Mouse (Mus musculus) hindbrain, embryonic 13.5 days (tissue): ENCODE results near the gene Ctdsp2. TPM values are rescaled to one million over a fixed set of nuclear protein-coding genes. Genes with fewer than 3 reads are reported as not detected.

Experiments
- ATAC-seq: fragments of 200-750 bp; cut with Nextera tagmentation; 2 replicates; pipeline ENCODE4 v1.8.0; 2017; ENCODE audit warnings: moderate TSS enrichment; ENCODE audit not compliant: low FRiP score
- H3K27ac ChIP-seq: fragments of 300-500 bp; sonication (generic); 2 replicates; pipeline ENCODE4 v1.5.1; 2015; ENCODE audit warnings: inconsistent platforms, mild to moderate bottlenecking, moderate library complexity
- H3K27me3 ChIP-seq: fragments of 300-500 bp; sonication (generic); 2 replicates; pipeline ENCODE4 v1.6.1; 2015; ENCODE audit warnings: mild to moderate bottlenecking, inconsistent platforms
- H3K36me3 ChIP-seq: fragments of 300-500 bp; sonication (generic); 2 replicates; pipeline ENCODE4 v1.6.1; 2015; ENCODE audit warnings: mild to moderate bottlenecking, inconsistent platforms
- H3K4me1 ChIP-seq: fragments of 300-500 bp; sonication (generic); replicated peaks from 2 replicates; pipeline ENCODE4 v1.6.1; 2015; ENCODE audit warnings: inconsistent platforms
- H3K4me2 ChIP-seq: fragments of 300-500 bp; sonication (generic); 2 replicates; pipeline ENCODE4 v1.6.1; 2015; ENCODE audit warnings: inconsistent platforms, mild to moderate bottlenecking, moderate library complexity
- H3K4me3 ChIP-seq: fragments of 300-500 bp; sonication (generic); 2 replicates; pipeline ENCODE4 v1.5.1; 2015; ENCODE audit warnings: mild to moderate bottlenecking, inconsistent platforms
- H3K9ac ChIP-seq: fragments of 300-500 bp; sonication (generic); 2 replicates; pipeline ENCODE4 v1.6.1; 2015; ENCODE audit warnings: mild to moderate bottlenecking, inconsistent platforms
- H3K9me3 ChIP-seq: fragments of 300-500 bp; sonication (generic); 2 replicates; pipeline ENCODE4 v1.6.1; 2016; ENCODE audit warnings: inconsistent platforms
- WGBS: fragments of 180-500 bp; shearing (Covaris S2); methylation state at CpG from one replicate; pipeline ENCODE4 v1.1.7; 2015; 5-methylcytosine and 5-hydroxymethylcytosine counted together
- polyA plus RNA-seq: library from polyadenylated mRNA; unstranded; fragments of >200 nt; fragmentation: Nextera tagmentation; extraction: Ambion mirVana; gene quantifications from 2 replicates; pipeline ENCODE4 v1.2.1, GENCODE M21; 2015

The Ctdsp2 gene
- polyA plus RNA-seq, 1 experiment from 2014 or later: 18.9 TPM

- no peaks in the 10 kb centered on the region for H3K9me3 ChIP-seq
- no peak overlapping the region for H3K9ac ChIP-seq
- no peaks in the 10 kb centered on the region for H3K4me1 ChIP-seq
- WGBS: 91% methylated on average over 9 of the region's 9 CpGs
- H3K36me3 ChIP-seq: peaks cover 32% of the 10 kb centered on the region
- H3K27me3 ChIP-seq: no peaks in the 10 kb centered on the region
- no peak overlapping the region for H3K27ac ChIP-seq
- no peak overlapping the region for H3K4me3 ChIP-seq
- ATAC-seq: no peak
- no peak overlapping the region for H3K4me2 ChIP-seq
Measured at GRCm38 (mm10) chr10:127001297-127001696, 22.8 kb downstream of the Ctdsp2 start.

DNA sequence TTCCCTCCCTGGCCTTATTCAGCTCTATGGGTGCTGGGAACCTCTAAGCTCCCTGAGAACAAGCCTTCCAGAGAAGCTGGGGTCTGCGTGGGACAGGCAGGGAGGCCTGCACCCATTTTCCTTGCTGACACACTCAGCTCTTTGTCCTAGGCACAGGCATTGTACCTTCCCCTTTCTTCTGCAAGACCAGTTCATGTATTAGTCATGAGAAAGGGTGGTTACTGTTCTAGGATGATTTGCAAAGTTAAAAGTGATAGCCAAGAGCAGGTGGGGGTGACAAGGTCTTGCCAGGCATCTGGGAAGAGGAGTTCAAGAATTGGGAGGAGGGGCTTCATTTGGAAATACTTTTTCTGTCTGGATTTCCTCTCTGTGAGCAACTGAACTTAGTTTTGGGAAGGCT lies 23.5 kb downstream of the Ctdsp2 start:
- H3K9ac ChIP-seq: no peak overlapping the region
- no peaks in the 10 kb centered on the region for H3K27me3 ChIP-seq
- H3K4me3 ChIP-seq: no peak overlapping the region
- H3K36me3 ChIP-seq: peaks cover 31% of the 10 kb centered on the region
- H3K9me3 ChIP-seq: no peaks in the 10 kb centered on the region
- H3K4me1 ChIP-seq: no peaks in the 10 kb centered on the region
- no peak overlapping the region for H3K4me2 ChIP-seq
- no peak for ATAC-seq
- WGBS: 67% methylated on average over 1 of the region's 1 CpGs
- no peak overlapping the region for H3K27ac ChIP-seq

DNA sequence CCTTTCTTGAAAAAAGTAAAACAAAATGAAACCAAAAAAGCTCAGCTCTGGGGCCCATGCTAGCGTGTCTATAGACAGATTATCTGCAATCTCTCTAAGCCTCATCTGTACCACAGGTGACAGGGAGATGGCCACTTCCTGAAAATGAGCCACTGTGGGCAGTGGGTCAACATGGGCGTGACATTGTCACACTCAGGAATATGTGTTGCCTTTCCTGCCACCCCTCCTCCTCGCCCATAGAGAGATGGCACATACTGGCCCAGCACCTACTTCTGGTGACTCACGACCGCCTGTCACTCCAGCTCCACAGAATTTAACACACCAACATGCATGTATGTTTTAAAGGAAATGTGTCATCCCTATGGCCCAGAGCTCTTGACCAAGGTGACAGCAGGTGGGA lies 24.2 kb downstream of the Ctdsp2 start:
- H3K4me3 ChIP-seq: no peak overlapping the region
- no peak overlapping the region for H3K9ac ChIP-seq
- H3K4me1 ChIP-seq: no peaks in the 10 kb centered on the region
- 95% methylated on average over 5 of the region's 5 CpGs for WGBS
- H3K27me3 ChIP-seq: no peaks in the 10 kb centered on the region
- no peak overlapping the region for H3K4me2 ChIP-seq
- no peaks in the 10 kb centered on the region for H3K9me3 ChIP-seq
- H3K27ac ChIP-seq: no peak overlapping the region
- peaks cover 24% of the 10 kb centered on the region for H3K36me3 ChIP-seq
- no peak for ATAC-seq

- Histone ChIP-seq H3K27me3 (no peaks in the 10 kb centered on the region), H3K36me3 (peaks cover 19% of the 10 kb centered on the region), H3K9ac (no peak overlapping the region), H3K27ac (no peak overlapping the region), H3K9me3 (no peaks in the 10 kb centered on the region), H3K4me2 (no peak overlapping the region), H3K4me3 (no peak overlapping the region), H3K4me1 (no peaks in the 10 kb centered on the region)
- WGBS: 89% methylated on average over 8 of the region's 8 CpGs
- no peak for ATAC-seq
Measured at GRCm38 (mm10) chr10:127003334-127003733, 24.8 kb downstream of the Ctdsp2 start.

GRCm38 (mm10) chr10:127003806-127004205 lies 25.3 kb downstream of the Ctdsp2 start:
- Histone ChIP-seq H3K4me3 (no peak overlapping the region), H3K9me3 (no peaks in the 10 kb centered on the region), H3K9ac (no peak overlapping the region), H3K4me2 (no peak overlapping the region), H3K4me1 (no peaks in the 10 kb centered on the region), H3K36me3 (peaks cover 14% of the 10 kb centered on the region), H3K27ac (no peak overlapping the region), H3K27me3 (no peaks in the 10 kb centered on the region)
- 78% methylated on average over 7 of the region's 7 CpGs for WGBS
- no peak for ATAC-seq

GRCm38 (mm10) chr10:127016488-127016887 lies 38.0 kb downstream of the Ctdsp2 start:
- 70% methylated on average over 5 of the region's 5 CpGs for WGBS
- Histone ChIP-seq H3K9ac (no peak overlapping the region), H3K4me2 (no peak overlapping the region), H3K4me1 (no peaks in the 10 kb centered on the region), H3K4me3 (no peak overlapping the region), H3K27ac (no peak overlapping the region), H3K9me3 (no peaks in the 10 kb centered on the region), H3K27me3 (no peaks in the 10 kb centered on the region), H3K36me3 (peaks cover 2% of the 10 kb centered on the region)
- no peak for ATAC-seq

DNA sequence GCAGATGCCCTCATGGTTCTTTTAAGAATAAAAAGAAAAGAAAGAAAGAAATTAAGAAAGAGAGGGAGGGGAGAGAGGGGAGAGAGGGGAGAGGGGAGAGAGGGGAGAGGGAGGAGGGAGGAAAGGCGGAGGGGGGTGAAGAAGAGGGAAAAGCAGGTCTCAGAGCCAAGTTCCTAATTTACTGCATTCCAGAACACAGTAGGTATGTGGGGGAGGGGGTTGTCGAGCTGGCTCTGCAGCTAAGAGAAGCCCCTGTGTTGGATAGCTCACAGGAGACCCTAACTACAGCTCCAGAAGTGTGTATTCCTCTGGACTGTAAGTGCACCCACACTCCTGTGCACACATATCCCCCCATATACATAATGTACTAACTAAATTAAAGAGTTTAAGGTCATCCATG lies 38.6 kb downstream of the Ctdsp2 start:
- Histone ChIP-seq H3K36me3 (peaks cover 8% of the 10 kb centered on the region), H3K27ac (no peak overlapping the region), H3K4me1 (no peaks in the 10 kb centered on the region), H3K9ac (no peak overlapping the region), H3K9me3 (no peaks in the 10 kb centered on the region), H3K27me3 (no peaks in the 10 kb centered on the region), H3K4me3 (no peak overlapping the region), H3K4me2 (no peak overlapping the region)
- ATAC-seq: no peak
- WGBS: 18% methylated on average over 2 of the region's 2 CpGs

- no peak overlapping the region for H3K4me2 ChIP-seq
- no peaks in the 10 kb centered on the region for H3K9me3 ChIP-seq
- no peaks in the 10 kb centered on the region for H3K27me3 ChIP-seq
- ATAC-seq: no peak
- H3K36me3 ChIP-seq: peaks cover 17% of the 10 kb centered on the region
- 78% methylated on average over 16 of the region's 16 CpGs for WGBS
- no peak overlapping the region for H3K27ac ChIP-seq
- H3K4me1 ChIP-seq: no peaks in the 10 kb centered on the region
- no peak overlapping the region for H3K4me3 ChIP-seq
- H3K9ac ChIP-seq: no peak overlapping the region
Measured at GRCm38 (mm10) chr10:127018422-127018821, 39.9 kb downstream of the Ctdsp2 start.

DNA sequence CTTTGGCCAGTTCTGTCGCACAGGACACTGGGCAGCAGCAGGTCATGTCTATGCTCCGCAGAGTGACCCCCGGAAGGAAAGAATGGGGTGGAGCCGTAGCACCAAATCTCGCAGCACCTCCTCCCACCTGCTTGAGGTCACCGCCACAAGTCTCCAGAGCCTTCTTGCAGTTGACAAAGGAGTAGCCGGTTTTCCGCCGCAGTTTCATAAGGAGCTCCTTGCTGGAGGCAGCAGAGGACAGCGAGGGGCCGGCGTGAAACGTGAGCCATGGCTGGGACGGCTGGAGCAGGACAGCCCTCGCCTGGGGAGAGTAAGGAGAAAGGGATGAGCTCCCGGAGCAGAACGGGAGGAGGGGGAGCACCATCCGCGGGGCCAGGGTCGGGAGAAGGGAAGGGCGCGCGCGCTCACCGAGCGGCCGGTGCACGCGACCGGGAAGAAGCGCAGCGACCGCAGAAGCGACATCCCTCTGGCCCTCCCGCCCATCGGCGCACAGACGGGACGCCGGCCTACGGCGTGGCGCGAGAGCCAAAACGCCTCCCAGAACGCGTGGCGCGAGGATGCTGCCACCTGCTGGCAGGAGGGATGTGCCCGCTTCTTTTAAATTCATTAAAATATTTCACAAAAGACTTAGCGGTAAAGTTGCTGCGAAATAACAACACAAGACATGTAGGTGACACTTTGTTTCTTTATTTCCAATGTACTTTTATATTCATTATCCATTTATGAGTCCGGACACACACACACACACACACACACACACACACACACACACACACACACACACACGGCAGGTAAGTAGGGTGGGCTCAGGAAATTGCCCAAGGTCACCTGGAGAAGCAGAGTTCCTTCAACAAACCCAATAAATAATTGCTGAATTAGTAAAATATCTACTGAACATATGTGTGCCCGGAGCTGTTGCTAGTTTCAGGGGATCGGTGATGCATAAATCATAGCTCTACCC lies 52.1 kb downstream of the Ctdsp2 start, which contains the start of gene Tsfm:
Gene Tsfm (minus strand): TSS at position 505 of the 961 bp plus-strand sequence.
- H3K27me3 ChIP-seq: no peaks in the 10 kb centered on the region
- peaks cover 32% of the 10 kb centered on the region for H3K36me3 ChIP-seq
- H3K27ac ChIP-seq: peak within 1 kb of the TSS; percentile 87
- WGBS: 6% methylated on average over 56 of the region's 56 CpGs
- H3K4me2 ChIP-seq: peak within 1 kb of the TSS; percentile 84
- peak within 1 kb of the TSS; percentile 86 for H3K9ac ChIP-seq
- H3K4me1 ChIP-seq: peaks cover 12% of the 10 kb centered on the region
- H3K4me3 ChIP-seq: peak within 1 kb of the TSS; percentile 71
- peak; percentile 88 for ATAC-seq
- H3K9me3 ChIP-seq: no peaks in the 10 kb centered on the region

GRCm38 (mm10) chr10:127033301-127033741 lies 54.8 kb downstream of the Ctdsp2 start:
- H3K9ac ChIP-seq: no peak overlapping the region
- H3K4me1 ChIP-seq: peaks cover 12% of the 10 kb centered on the region
- no peaks in the 10 kb centered on the region for H3K9me3 ChIP-seq
- no peak for ATAC-seq
- no peak overlapping the region for H3K4me3 ChIP-seq
- H3K4me2 ChIP-seq: no peak overlapping the region
- WGBS: 85% methylated on average over 8 of the region's 8 CpGs
- peaks cover 5% of the 10 kb centered on the region for H3K36me3 ChIP-seq
- H3K27me3 ChIP-seq: 0 out of 2 replicates have a peak, but pooled peaks cover 6% of the 10 kb centered on the region
- no peak overlapping the region for H3K27ac ChIP-seq

- H3K27ac ChIP-seq: no peak overlapping the region
- no peak for ATAC-seq
- peaks cover 29% of the 10 kb centered on the region for H3K27me3 ChIP-seq
- no peaks in the 10 kb centered on the region for H3K9me3 ChIP-seq
- H3K9ac ChIP-seq: no peak overlapping the region
- peaks cover 10% of the 10 kb centered on the region for H3K4me1 ChIP-seq
- WGBS: 89% methylated on average over 12 of the region's 12 CpGs
- no peak overlapping the region for H3K4me2 ChIP-seq
- no peak overlapping the region for H3K4me3 ChIP-seq
- no peaks in the 10 kb centered on the region for H3K36me3 ChIP-seq
Measured at GRCm38 (mm10) chr10:127036273-127036672, 57.8 kb downstream of the Ctdsp2 start.

DNA sequence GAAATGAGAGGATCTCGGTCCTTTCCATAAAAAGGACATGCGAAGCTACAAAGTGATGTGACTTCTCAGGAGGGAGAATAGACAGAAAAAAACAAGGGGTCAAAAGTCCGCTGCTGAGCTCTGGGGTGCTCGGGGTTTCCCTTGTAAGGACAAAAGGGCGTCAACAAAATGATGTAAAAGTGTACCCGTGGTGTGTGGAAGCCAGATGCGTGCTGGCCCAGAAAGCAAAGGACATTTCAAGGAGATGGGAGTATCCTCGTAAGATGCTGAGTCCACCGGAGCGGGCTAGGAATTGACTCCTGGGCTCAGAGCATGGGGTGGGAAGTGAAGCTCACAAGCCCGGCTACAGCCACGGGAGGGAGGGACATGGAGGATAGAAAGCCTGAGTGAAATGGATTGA lies 59.1 kb downstream of the Ctdsp2 start:
- Histone ChIP-seq H3K27ac (no peak overlapping the region), H3K4me3 (no peak overlapping the region), H3K4me2 (no peak overlapping the region), H3K9me3 (no peaks in the 10 kb centered on the region), H3K9ac (no peak overlapping the region), H3K36me3 (no peaks in the 10 kb centered on the region), H3K4me1 (peaks cover 16% of the 10 kb centered on the region), H3K27me3 (peaks cover 29% of the 10 kb centered on the region)
- 61% methylated on average over 12 of the region's 12 CpGs for WGBS
- ATAC-seq: no peak
